Comparison of ENCODE assay signal across 27 mouse cellular contexts in genomic region chr1:90119214-90119613, GRCm38 (mm10). TPM values are rescaled to one million over a fixed set of nuclear protein-coding genes. Genes with fewer than 3 reads are reported as not detected.
DNase-seq lines count a peak whose midpoint lies in the region; ATAC-seq and TF ChIP-seq lines count a peak whose summit lies in the region.
"Had no signal": no experiment of that assay in that cellular context is flagged by ENCODE, and none has a peak within 500 bp of the region (broad histone marks: within the 10 kb centered on the region; RNA-seq: fewer than 3 reads in every experiment).

No protein-coding gene starts in this region.

- no peak for DNase-seq in kidney, adult 11 months
- peak; percentile 72 for DNase-seq in embryo, embryonic 10.5 days (ENCODE audit: low spot score)
- peak; percentile 84 for DNase-seq in limb, embryonic 10.5 days (ENCODE audit: low spot score)
- DNase-seq in midbrain, embryonic 14.5 days, result no peak
- DNase-seq in adrenal gland, postnatal 10 days, result no peak
- no peak for DNase-seq in lung, postnatal 0 days (ENCODE audit: low spot score)
- DNase-seq: adrenal gland, postnatal 25 days; cerebellum, adult 8-10 months; cerebellum, postnatal 36 days; kidney, postnatal 36 days; layer of hippocampus, adult 9-11 months; lung, adult 18-20 months had no signal

- 22% methylated on average over 12 of the region's 12 CpGs for WGBS in kidney, embryonic 15.5 days
- 19% methylated on average over 12 of the region's 12 CpGs for WGBS in limb, embryonic 10.5 days
- WGBS in neural tube, embryonic 12.5 days, result 22% methylated on average over 12 of the region's 12 CpGs
- 94% methylated on average over 12 of the region's 12 CpGs for WGBS in midbrain, embryonic 14.5 days
- WGBS in lung, postnatal 0 days, result 59% methylated on average over 12 of the region's 12 CpGs

- no peak overlapping the region for H3K4me3 ChIP-seq in kidney, embryonic 15.5 days (replicated peaks)
- H3K4me3 ChIP-seq in limb, embryonic 10.5 days, result no peak overlapping the region
- no peak overlapping the region for H3K4me3 ChIP-seq in neural tube, embryonic 12.5 days
- H3K4me3 ChIP-seq in midbrain, embryonic 14.5 days (replicated peaks; ENCODE audit: low read depth, low read length), result no peak overlapping the region
- no peak overlapping the region for H3K4me3 ChIP-seq in lung, postnatal 0 days (ENCODE audit: low read depth, low read length)
- H3K4me3 ChIP-seq: embryonic facial prominence, embryonic 13.5 days; forebrain, embryonic 13.5 days; hindbrain, embryonic 15.5 days; intestine, embryonic 15.5 days; midbrain, embryonic 13.5 days had no signal

- H3K27ac ChIP-seq in kidney, embryonic 15.5 days, result no peak overlapping the region
- H3K27ac ChIP-seq in limb, embryonic 10.5 days, result no peak overlapping the region
- H3K27ac ChIP-seq in neural tube, embryonic 12.5 days, result no peak overlapping the region
- H3K27ac ChIP-seq in midbrain, embryonic 14.5 days (replicated peaks; ENCODE audit: low read depth, low read length), result no peak overlapping the region
- no peak overlapping the region for H3K27ac ChIP-seq in lung, postnatal 0 days (ENCODE audit: low read length)
- H3K27ac ChIP-seq: embryonic facial prominence, embryonic 13.5 days; forebrain, embryonic 13.5 days; hindbrain, embryonic 15.5 days; intestine, embryonic 15.5 days; midbrain, embryonic 13.5 days; stomach, postnatal 0 days had no signal

- no peak overlapping the region for H3K9ac ChIP-seq in kidney, embryonic 15.5 days
- H3K9ac ChIP-seq in neural tube, embryonic 12.5 days, result no peak overlapping the region
- no peak overlapping the region for H3K9ac ChIP-seq in midbrain, embryonic 14.5 days (replicated peaks; ENCODE audit: low read length)
- no peak overlapping the region for H3K9ac ChIP-seq in lung, postnatal 0 days (replicated peaks; ENCODE audit: low read depth)
- H3K9ac ChIP-seq: embryonic facial prominence, embryonic 13.5 days; forebrain, embryonic 13.5 days; hindbrain, embryonic 15.5 days; intestine, embryonic 15.5 days; midbrain, embryonic 13.5 days had no signal

- no peak for TF ChIP-seq EP300 in lung, postnatal 0 days (IDR thresholded peaks at IDR 0.05)

- H3K36me3 ChIP-seq in kidney, embryonic 15.5 days, result no peaks in the 10 kb centered on the region
- H3K36me3 ChIP-seq in limb, embryonic 10.5 days, result no peaks in the 10 kb centered on the region
- H3K36me3 ChIP-seq in neural tube, embryonic 12.5 days, result no peaks in the 10 kb centered on the region
- no peaks in the 10 kb centered on the region for H3K36me3 ChIP-seq in midbrain, embryonic 14.5 days (ENCODE audit: control insufficient read depth, insufficient read depth, low read length)
- no peaks in the 10 kb centered on the region for H3K36me3 ChIP-seq in lung, postnatal 0 days (ENCODE audit: insufficient read depth, low read length)
- H3K36me3 ChIP-seq: embryonic facial prominence, embryonic 13.5 days; hindbrain, embryonic 15.5 days; intestine, embryonic 15.5 days; midbrain, embryonic 13.5 days had no signal

- no peak for TF ChIP-seq CTCF in lung, postnatal 0 days (IDR thresholded peaks at IDR 0.05)

- no peaks in the 10 kb centered on the region for H3K9me3 ChIP-seq in kidney, embryonic 15.5 days (replicated peaks)
- H3K9me3 ChIP-seq in limb, embryonic 10.5 days (replicated peaks), result no peaks in the 10 kb centered on the region
- H3K9me3 ChIP-seq in neural tube, embryonic 12.5 days, result no peaks in the 10 kb centered on the region
- H3K9me3 ChIP-seq in midbrain, embryonic 14.5 days (ENCODE audit: control insufficient read depth, low read length), result no peaks in the 10 kb centered on the region
- no peaks in the 10 kb centered on the region for H3K9me3 ChIP-seq in lung, postnatal 0 days (ENCODE audit: low read length)
- H3K9me3 ChIP-seq: embryonic facial prominence, embryonic 13.5 days; forebrain, embryonic 13.5 days; hindbrain, embryonic 15.5 days; intestine, embryonic 15.5 days; midbrain, embryonic 13.5 days had no signal

- 0 out of 2 replicates have a peak overlapping the region, but pooled peaks have one; percentile 10 for H3K4me2 ChIP-seq in kidney, embryonic 15.5 days
- no peak overlapping the region for H3K4me2 ChIP-seq in neural tube, embryonic 12.5 days (replicated peaks)
- H3K4me2 ChIP-seq in midbrain, embryonic 14.5 days (ENCODE audit: low read length), result no peak overlapping the region
- H3K4me2 ChIP-seq in lung, postnatal 0 days (replicated peaks; ENCODE audit: low read depth, low read length), result no peak overlapping the region
- H3K4me2 ChIP-seq: embryonic facial prominence, embryonic 13.5 days; forebrain, embryonic 13.5 days; heart, embryonic 11.5 days; hindbrain, embryonic 15.5 days; intestine, embryonic 15.5 days; liver, embryonic 11.5 days; midbrain, embryonic 13.5 days had no signal

- peaks cover 50% of the 10 kb centered on the region for H3K27me3 ChIP-seq in kidney, embryonic 15.5 days
- peaks cover 90% of the 10 kb centered on the region for H3K27me3 ChIP-seq in limb, embryonic 10.5 days (ENCODE audit: low read depth, poor library complexity, severe bottlenecking)
- peaks cover 5% of the 10 kb centered on the region; the same call in 1 of the 2 replicates for H3K27me3 ChIP-seq in neural tube, embryonic 12.5 days (replicated peaks)
- no peaks in the 10 kb centered on the region for H3K27me3 ChIP-seq in midbrain, embryonic 14.5 days (ENCODE audit: control insufficient read depth, insufficient read depth, low read length)
- no peaks in the 10 kb centered on the region for H3K27me3 ChIP-seq in lung, postnatal 0 days (replicated peaks; ENCODE audit: insufficient read depth, low read length)
- H3K27me3 ChIP-seq: embryonic facial prominence, embryonic 13.5 days; forebrain, embryonic 13.5 days; hindbrain, embryonic 15.5 days; intestine, embryonic 15.5 days; midbrain, embryonic 13.5 days had no signal

- ATAC-seq in kidney, embryonic 15.5 days (replicated peaks; ENCODE audit: low FRiP score), result peak; percentile 54; the same call in 1 of the 2 replicates
- ATAC-seq in neural tube, embryonic 12.5 days (ENCODE audit: low FRiP score, low read depth), result peak; percentile 41; the same call in 1 of the 2 replicates
- ATAC-seq in midbrain, embryonic 14.5 days (ENCODE audit: low FRiP score, low TSS enrichment), result no peak
- no peak for ATAC-seq in lung, postnatal 0 days
- ATAC-seq: forebrain, embryonic 13.5 days; intestine, embryonic 15.5 days; midbrain, embryonic 13.5 days had no signal

- peaks cover 8% of the 10 kb centered on the region; the same call in 1 of the 2 replicates for H3K4me1 ChIP-seq in kidney, embryonic 15.5 days
- H3K4me1 ChIP-seq in limb, embryonic 10.5 days, result peaks cover 51% of the 10 kb centered on the region
- 0 out of 2 replicates have a peak, but pooled peaks cover 7% of the 10 kb centered on the region for H3K4me1 ChIP-seq in neural tube, embryonic 12.5 days
- no peaks in the 10 kb centered on the region for H3K4me1 ChIP-seq in midbrain, embryonic 14.5 days (ENCODE audit: control insufficient read depth, insufficient read depth, low read length)
- H3K4me1 ChIP-seq in lung, postnatal 0 days (ENCODE audit: insufficient read depth, low read depth, low read length), result no peaks in the 10 kb centered on the region
- H3K4me1 ChIP-seq: forebrain, embryonic 13.5 days; hindbrain, embryonic 15.5 days; midbrain, embryonic 13.5 days had no signal

RNA-seq across cellular contexts. Expression of gene Iqca, which starts 34.0 kb away (rescaled TPM):
- polyA plus RNA-seq in kidney, embryonic 15.5 days (2015; fragmentation: Nextera tagmentation; extraction: Ambion mirVana), result 0.14 and 0.17 TPM in 2 replicates
- not detected in 2 replicates for polyA plus RNA-seq in limb, embryonic 10.5 days (2016; fragmentation: Nextera tagmentation; extraction: Ambion mirVana)
- polyA plus RNA-seq in neural tube, embryonic 12.5 days (2016; fragmentation: Nextera tagmentation; extraction: Ambion mirVana), result 0.13 TPM in 1 of 2 replicates, not detected in the other
- 0.20 and 0.31 TPM in 2 replicates for polyA plus RNA-seq in midbrain, embryonic 14.5 days (2014; fragmentation: Nextera tagmentation; extraction: Ambion mirVana)
- not detected for total RNA-seq in adrenal gland, postnatal 10 days (2021)
- polyA plus RNA-seq in lung, postnatal 0 days (2015; fragmentation: Nextera tagmentation; extraction: Ambion mirVana), result 4.6 and 5.7 TPM in 2 replicates
- total RNA-seq: adrenal gland, postnatal 25 days; gastrocnemius, adult 8-10 months; hematopoietic stem cell, adult 5-6 weeks; megakaryocyte, adult 5-6 weeks had no signal
- polyA plus RNA-seq: heart, embryonic 11.5 days; heart, postnatal 0 days; liver, embryonic 11.5 days; small intestine, adult 2 months; stomach, postnatal 0 days had no signal

Comparison
In these comparisons a context has a peak if more than half of its experiments do, and no peak if none do; other contexts are left out.
1. ATAC-seq: peak in kidney, embryonic 15.5 days (single experiment) and neural tube, embryonic 12.5 days (single experiment); none in midbrain, embryonic 14.5 days (single experiment) and lung, postnatal 0 days (single experiment).
2. DNase-seq: peak in embryo, embryonic 10.5 days (single experiment) and limb, embryonic 10.5 days (single experiment); none in kidney, adult 11 months (single experiment), midbrain, embryonic 14.5 days (single experiment), adrenal gland, postnatal 10 days (single experiment) and lung, postnatal 0 days (single experiment).